Mouse (Mus musculus): ENCODE data around the gene Dctn1.
A peak's percentile ranks its signal among the peaks of the same experiment; 100 is the strongest.

Dctn1 gene

GRCm38 (mm10) chr6:83172240-83172920, 6.7 kb downstream of the Dctn1 start:
- DNase-seq: peak; percentile 75

GRCm38 (mm10) chr6:83175996-83176395, 10.3 kb downstream of the Dctn1 start:
- no peak for DNase-seq

GRCm38 (mm10) chr6:83179390-83180117, 13.8 kb downstream of the Dctn1 start:
- DNase-seq: peak; percentile 69

- DNase-seq: no peak
Observed at GRCm38 (mm10) chr6:83180605-83181004, 14.9 kb downstream of the Dctn1 start.

- no peak for DNase-seq
Observed at GRCm38 (mm10) chr6:83184858-83185435, 19.2 kb downstream of the Dctn1 start.

GRCm38 (mm10) chr6:83185895-83186861, 20.5 kb downstream of the Dctn1 start:
- peak; percentile 95 for DNase-seq

- no peak for DNase-seq
Observed at GRCm38 (mm10) chr6:83186946-83187345, 21.2 kb downstream of the Dctn1 start.

GRCm38 (mm10) chr6:83193571-83193970, 27.9 kb downstream of the Dctn1 start:
- DNase-seq: no peak

- DNase-seq: peak; percentile 63
Observed at GRCm38 (mm10) chr6:83197345-83198004, 31.8 kb downstream of the Dctn1 start.

GRCm38 (mm10) chr6:83203320-83203719, 37.6 kb downstream of the Dctn1 start:
- DNase-seq: no peak

- DNase-seq: no peak
Observed at GRCm38 (mm10) chr6:83205851-83206250, 40.1 kb downstream of the Dctn1 start.

GRCm38 (mm10) chr6:83206321-83206720, 40.6 kb downstream of the Dctn1 start:
- DNase-seq: no peak

- no peak for DNase-seq
Observed at GRCm38 (mm10) chr6:83207361-83208049, 41.8 kb downstream of the Dctn1 start.

- DNase-seq: no peak
Observed at GRCm38 (mm10) chr6:83208050-83208400, 42.3 kb downstream of the Dctn1 start.

- no peak for DNase-seq
Observed at GRCm38 (mm10) chr6:83210495-83210894, 44.8 kb downstream of the Dctn1 start.

- no peak for DNase-seq
Observed at GRCm38 (mm10) chr6:83211526-83211925, 45.8 kb downstream of the Dctn1 start.

GRCm38 (mm10) chr6:83215002-83215666, 49.4 kb downstream of the Dctn1 start:
- DNase-seq: peak; percentile 58

GRCm38 (mm10) chr6:83219814-83220213, 54.1 kb downstream of the Dctn1 start, which contains the start of gene Slc4a5:
Gene Slc4a5 (plus strand): TSS chr6:83219828.
- no peak for DNase-seq

- no peak for DNase-seq
Observed at GRCm38 (mm10) chr6:83231486-83231885, 65.8 kb downstream of the Dctn1 start.

- no peak for DNase-seq
Observed at GRCm38 (mm10) chr6:83233306-83233705, 67.6 kb downstream of the Dctn1 start.

- no peak for DNase-seq
Observed at GRCm38 (mm10) chr6:83234280-83234741, 68.6 kb downstream of the Dctn1 start.

Data from layer of hippocampus, adult 9-11 months (tissue).